Mouse (Mus musculus) bone marrow macrophage, adult 2 months (primary cell): ENCODE results near the gene Il6ra.

Experiments
- CTCF ChIP-seq: IDR thresholded peaks from 2 replicates; pipeline ENCODE4 v1.5.1; 2012; ENCODE audit warnings: low read depth, mild to moderate bottlenecking, low read length, moderate library complexity
- POLR2A ChIP-seq: IDR thresholded peaks from 2 replicates; pipeline ENCODE4 v1.6.1; 2012; ENCODE audit warnings: mild to moderate bottlenecking, low read depth, low read length, borderline replicate concordance

DNA sequence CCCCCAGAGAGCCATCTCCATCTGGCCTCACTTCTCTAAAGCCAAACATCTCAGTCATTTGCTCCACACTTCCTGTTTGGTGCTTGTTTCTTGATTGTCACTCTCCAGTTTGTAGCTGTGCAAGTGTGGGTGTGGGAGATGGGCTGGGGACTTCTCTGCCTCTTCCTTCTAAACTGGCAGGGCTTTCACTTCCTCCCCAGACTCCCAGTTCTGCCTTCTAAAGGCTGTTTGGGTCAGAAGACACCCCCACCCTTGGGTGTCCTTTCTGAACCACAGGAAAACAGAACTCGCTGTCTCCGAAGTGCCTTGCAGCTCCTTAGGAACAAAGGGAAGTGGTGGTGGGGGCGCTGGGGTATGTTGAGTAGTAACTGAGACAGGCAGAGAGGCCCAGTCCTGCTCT, 1.8 kb downstream of the Il6ra start:
- TF ChIP-seq POLR2A (no peak), CTCF (no peak)
